Mouse (Mus musculus) liver, adult (tissue): ENCODE results near the gene Polh.

ENCODE experiments used
- GATA4 ChIP-seq: IDR thresholded peaks from 2 replicates; pipeline ENCODE4 v1.6.1; 2014; ENCODE audit warnings: mild to moderate bottlenecking, low read length; ENCODE audit not compliant: insufficient replicate concordance

The Polh gene

DNA sequence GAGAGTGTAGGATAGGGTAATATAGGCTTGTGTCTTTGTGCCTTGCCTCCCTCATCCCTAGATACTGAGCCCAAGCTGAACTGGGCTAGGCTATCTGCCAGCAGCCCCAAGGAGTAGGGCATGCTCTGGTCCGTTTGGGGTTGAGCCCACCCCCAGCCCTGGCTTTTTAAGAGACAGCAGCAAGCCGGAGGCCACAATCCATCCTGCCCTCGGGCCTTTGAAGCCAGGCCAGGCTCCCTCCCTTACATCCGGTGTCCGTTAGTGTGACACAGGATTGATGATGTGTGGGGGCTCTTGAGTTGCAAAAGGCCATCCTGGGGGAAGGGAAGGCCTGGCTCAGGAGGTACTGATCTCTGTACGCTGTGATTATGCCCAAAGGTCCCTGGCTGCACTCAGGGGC is 75.8 kb downstream of the Polh start:
- no peak for TF ChIP-seq GATA4

- TF ChIP-seq GATA4 = no peak
Measured at GRCm38 (mm10) chr17:46123953-46124700, 78.3 kb downstream of the Polh start.

DNA sequence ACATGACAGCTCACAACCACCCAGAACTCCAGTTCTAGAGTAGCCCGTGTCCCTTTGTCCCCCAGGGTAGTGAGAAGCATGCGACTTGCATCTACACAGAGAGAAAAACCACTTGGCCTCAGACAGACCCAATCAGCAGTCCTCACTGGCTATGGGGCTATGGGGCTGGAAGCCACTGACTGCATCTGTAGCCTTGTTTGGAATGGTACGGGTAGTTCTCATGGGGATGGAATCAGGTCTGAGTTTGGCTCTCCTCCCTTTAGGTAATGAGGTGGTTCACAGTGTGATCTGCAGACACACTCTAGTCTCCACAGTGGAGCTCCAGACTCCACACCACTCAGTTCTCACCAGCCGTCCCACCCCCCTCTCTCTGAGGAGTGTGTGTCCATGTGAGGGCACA is 79.2 kb downstream of the Polh start:
- TF ChIP-seq GATA4 = no peak

- TF ChIP-seq GATA4 = no peak
Measured at GRCm38 (mm10) chr17:46122791-46123190, 79.7 kb downstream of the Polh start.
